Mouse (Mus musculus): ENCODE data around the gene Gm10912.
"Not testable (repeated sequence)": the region's sequence is repeated elsewhere in the genome, so short reads cannot be mapped to it uniquely, and the experiment has no call there.

GRCm38 (mm10) chr2:104097396-104097795, 31.8 kb downstream of the Gm10912 start:
- not testable (repeated sequence) for TF ChIP-seq GATA1 (IDR thresholded peaks at IDR 0.05; ENCODE audit: borderline replicate concordance, low read length); FLI1 (IDR thresholded peaks at IDR 0.05; ENCODE audit: low read length)
